Mouse (Mus musculus) kidney, adult 9 months (tissue): Measurements from ENCODE around the gene Lrrfip1.

ENCODE experiments used
- DNase-seq: peaks from one replicate; pipeline ENCODE4 v3.0.0; 2022

Lrrfip1 gene

GRCm38 (mm10) chr1:91059792-91060604 is 61.5 kb downstream of the Lrrfip1 start:
- no peak for DNase-seq

GRCm38 (mm10) chr1:91061105-91061504 is 62.6 kb downstream of the Lrrfip1 start:
- DNase-seq = no peak

GRCm38 (mm10) chr1:91062363-91062762 is 63.8 kb downstream of the Lrrfip1 start:
- peak; percentile 54 for DNase-seq

GRCm38 (mm10) chr1:91064053-91064452 is 65.5 kb downstream of the Lrrfip1 start:
- DNase-seq = no peak

- peak; percentile 54 for DNase-seq
Measured at GRCm38 (mm10) chr1:91064903-91065525, 66.5 kb downstream of the Lrrfip1 start.

DNA sequence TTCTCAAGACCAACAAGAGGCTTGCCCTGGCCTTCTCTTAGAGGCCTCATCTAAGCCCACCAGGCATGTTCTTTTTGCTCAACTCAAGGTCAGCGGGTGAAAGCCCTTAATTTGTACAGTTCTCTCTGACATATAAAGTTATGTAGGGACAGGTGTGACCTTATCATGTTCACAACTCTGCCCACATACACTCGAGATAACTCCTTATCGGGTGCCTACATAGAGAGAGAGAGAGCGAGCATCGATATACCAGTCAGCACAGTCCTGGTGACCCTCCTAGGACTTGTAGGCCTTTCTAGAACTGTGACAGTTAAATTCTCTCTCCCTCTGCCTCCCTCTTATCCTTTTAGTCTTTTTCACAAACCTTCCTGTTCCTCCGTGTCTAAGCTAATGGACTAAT is 67.5 kb downstream of the Lrrfip1 start:
- no peak for DNase-seq

DNA sequence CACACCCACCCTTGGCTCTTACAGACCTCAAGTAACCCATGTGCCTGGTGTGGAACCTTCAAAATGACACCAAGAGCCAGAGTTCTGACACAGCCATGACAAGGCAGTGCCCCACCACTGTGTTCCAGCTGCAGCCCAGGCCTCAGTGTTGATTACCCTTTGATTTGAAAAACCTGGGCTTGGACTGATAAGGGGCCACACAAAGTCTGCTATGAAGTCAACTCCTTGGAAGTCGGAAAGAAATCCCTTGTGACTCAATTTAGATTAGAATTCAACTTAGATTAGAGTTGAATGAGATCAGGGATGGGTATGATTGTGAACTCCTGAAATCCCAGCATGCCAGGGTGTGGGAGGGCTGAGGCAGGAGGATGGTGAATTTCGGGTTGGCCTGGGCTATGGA is 68.1 kb downstream of the Lrrfip1 start:
- no peak for DNase-seq

DNA sequence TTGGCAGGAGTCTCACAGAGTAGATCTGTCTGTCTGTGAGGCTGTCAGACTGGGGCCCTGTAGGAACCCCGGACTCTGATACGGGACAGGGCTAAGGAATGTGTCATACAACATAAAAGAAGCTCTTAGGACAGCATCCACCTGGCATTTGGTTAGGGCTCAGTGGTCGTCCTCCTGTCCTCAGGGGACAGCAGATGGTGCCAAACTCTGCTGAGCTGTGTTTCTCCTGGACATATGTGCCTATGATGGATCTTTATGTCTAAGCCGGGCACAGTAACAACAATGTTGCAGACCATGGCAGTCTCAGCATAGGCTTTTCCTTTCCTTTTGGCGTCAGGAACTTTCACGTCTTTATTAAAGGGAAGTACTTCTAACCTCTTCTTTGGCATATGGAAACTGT is 69.2 kb downstream of the Lrrfip1 start:
- DNase-seq = no peak

- no peak for DNase-seq
Measured at GRCm38 (mm10) chr1:91069575-91069974, 71.0 kb downstream of the Lrrfip1 start.

GRCm38 (mm10) chr1:91070547-91070946 is 72.0 kb downstream of the Lrrfip1 start:
- no peak for DNase-seq

DNA sequence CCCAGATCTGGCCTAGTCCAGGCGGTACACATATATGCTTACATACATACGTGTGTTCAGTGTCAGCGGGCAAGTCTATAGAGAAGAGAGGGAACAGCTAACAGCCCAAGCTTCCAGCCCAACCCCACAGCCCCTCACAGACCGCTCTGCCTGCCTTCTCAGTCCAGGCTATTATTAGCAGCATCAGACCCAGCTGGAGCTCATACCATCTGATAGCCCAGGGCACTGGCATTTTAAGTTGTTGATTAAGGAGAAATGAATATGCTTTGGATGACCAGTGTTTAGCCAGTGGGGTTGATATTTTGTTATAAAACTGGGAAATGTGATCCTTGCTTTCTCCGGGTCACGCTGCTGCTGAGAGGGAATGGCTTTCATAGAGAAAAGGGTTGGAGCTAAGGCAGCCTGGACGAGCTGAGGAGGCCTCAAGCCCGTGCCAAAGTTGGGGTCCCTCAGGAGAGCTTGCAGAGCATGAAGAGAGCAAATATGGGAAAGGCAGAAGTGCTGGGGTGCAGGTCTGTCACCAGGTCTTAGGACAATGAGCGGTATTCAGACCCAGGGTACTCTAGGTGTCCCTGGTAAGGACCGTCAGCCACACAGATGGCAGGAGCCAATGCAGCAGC is 73.2 kb downstream of the Lrrfip1 start:
- DNase-seq = no peak

DNA sequence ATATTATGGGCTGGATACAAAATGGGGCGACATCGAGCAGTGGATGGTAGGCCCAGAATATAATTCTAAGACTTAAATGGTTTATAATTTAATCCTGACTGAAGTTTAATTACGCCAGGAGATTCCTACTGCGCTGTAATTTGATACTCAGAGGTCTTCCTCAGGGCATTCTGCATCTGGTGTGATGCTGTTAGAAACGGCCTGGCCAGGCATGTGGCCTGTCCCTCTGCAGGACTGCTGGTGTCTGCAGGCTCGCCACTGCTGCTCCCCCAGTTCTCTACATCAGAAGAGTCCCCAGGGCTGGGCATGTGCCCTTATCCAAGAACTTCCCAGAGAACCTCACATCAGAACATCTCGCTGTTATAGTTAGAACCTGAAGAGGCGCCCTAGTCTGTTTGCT is 78.4 kb downstream of the Lrrfip1 start:
- DNase-seq = no peak

DNA sequence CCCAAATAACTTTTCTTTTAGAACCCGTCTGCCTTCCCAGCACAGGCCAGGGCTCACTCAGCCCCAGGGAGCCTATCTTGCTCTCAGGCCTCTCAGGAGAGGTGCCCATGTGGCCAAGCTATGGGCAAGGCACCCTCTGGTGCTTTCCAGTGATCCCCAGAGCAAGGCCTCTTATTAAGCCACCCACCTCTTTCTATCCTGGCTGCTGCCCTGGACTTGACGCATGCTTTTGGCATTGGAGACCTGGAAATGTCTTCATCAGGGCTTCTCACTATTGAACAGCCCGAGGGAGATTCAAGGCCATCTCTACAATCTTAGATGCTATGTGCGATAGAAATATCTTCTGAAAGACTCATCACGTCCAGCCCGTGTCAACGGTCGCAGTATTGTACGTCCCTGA is 78.9 kb downstream of the Lrrfip1 start:
- DNase-seq = no peak

DNA sequence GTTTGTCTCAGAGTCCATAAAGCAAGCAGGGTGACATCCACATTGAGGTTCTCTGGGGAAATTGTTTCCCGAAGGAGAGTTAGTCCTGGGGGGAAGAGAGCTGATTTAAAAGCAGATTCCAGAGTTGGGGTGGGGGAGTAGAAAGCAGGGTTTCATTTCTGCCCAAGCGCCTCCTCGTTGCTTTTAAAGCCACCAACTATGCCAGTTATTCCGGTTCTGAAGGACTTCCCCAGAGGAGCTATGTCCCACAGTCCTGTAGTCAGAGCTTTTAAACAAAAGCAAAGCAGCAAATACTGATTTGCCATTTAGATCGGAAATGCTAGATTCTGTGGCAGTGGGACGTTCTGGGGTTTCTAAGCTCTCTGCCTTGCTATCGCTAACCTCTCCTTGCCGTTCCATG is 79.4 kb downstream of the Lrrfip1 start:
- no peak for DNase-seq

DNA sequence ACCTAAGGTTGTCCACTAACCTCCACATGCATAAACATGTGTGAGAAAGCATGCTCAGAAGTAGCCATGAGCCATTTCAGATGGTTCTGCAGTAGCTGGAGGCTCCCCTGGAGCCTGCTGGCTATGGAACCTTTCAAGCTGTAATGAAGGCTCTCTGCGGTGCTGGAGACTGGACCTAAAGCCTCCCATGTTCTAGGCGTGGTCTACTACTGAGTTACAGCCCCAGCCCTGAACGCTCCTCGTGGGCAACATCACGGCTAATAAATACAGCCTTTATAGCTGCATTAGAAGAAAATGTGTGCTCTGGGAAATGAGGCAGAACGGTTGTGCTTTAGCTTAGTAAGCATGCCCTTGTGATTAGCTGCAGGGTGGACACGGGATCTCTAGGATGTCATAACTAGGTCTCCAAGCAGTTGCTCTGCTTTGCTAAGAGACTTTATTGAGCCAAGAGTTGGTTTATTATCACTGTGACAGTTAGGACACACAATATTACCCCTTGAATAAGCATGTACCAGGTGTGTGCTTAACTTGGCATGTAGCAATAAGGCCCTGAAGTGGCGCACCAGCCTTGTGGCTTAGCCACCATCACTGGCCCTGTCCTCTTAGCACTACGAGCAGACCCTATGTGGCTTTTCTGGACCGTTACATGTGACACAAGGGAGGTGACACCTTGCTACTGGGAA is 81.3 kb downstream of the Lrrfip1 start:
- DNase-seq = no peak

DNA sequence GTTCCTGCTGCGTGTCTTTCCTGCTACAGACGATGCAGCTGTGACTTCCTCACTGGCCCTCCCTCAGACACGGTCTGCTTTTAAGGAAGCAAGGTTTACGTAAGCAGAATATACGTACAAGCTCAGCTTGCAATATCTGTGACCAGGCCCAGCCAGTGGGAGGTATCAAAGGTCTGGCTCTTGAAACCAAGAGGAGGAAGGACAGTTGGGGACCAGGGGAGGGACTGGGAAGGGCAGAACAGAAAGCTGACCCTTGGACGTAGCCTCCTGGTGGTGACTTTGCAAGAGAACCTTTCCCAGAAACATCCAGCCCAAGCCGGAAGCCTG is 81.8 kb downstream of the Lrrfip1 start:
- DNase-seq = peak; percentile 35

DNA sequence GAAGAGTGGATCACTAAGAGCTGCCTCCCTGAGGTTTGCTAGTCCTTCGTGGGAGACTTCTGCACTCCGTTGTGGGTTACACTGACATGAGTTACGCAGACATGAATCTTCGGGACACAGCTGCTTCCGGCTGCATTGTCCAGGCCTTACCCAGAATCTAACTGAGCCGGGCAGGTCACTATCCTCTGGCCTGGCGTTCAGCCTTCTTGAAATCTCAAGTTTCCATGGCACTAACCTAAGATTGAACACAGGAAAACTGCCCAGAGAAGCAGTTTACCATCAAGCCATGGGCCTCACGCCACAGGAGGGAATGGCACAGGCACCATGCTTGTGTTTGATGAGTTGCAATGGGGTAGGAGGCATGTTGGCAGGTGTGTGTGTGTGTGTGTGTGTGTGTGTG is 85.8 kb downstream of the Lrrfip1 start:
- DNase-seq = no peak

- no peak for DNase-seq
Measured at GRCm38 (mm10) chr1:91085009-91085408, 86.5 kb downstream of the Lrrfip1 start.

- no peak for DNase-seq
Measured at GRCm38 (mm10) chr1:91085686-91086085, 87.1 kb downstream of the Lrrfip1 start.

DNA sequence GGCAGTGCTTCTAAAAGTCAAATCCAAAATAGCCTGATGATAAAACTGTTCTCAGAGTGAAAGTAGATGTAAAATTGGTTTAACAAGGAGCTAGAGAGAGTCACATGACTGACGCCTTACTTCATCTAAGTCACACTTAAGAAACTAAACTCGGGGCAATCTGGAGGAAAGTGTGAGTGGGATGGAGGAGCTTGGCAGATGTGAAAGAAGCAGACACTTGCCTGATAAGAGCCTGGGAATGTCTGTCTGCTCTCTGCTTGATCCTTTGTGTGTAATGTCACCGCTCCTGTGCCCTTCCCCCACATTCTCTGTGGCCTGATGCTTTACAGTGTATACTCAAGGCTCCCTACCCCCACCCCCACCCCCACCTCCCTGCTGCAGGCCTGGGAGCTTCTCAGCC is 87.8 kb downstream of the Lrrfip1 start:
- no peak for DNase-seq

DNA sequence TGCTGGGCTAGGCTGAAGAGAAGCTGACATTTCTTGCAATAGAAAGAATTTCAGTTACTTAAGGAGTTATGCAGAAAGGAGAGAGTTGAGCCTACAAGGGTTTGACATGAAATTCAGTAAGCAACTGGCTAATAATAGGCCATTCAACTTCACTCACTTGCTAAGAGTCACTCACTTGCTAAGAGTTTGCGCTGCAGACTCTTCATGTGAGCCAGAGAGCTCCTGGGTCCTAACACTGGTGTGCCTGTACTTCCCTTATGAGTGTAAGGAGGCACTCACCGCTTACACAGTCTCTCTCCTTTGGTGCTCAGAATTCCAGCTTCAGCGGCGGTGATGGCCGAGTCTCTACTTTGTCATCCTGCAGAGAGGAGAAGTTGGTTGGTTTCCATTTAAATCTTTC is 88.2 kb downstream of the Lrrfip1 start:
- DNase-seq = no peak

GRCm38 (mm10) chr1:91088027-91088426 is 89.5 kb downstream of the Lrrfip1 start:
- DNase-seq = no peak

DNA sequence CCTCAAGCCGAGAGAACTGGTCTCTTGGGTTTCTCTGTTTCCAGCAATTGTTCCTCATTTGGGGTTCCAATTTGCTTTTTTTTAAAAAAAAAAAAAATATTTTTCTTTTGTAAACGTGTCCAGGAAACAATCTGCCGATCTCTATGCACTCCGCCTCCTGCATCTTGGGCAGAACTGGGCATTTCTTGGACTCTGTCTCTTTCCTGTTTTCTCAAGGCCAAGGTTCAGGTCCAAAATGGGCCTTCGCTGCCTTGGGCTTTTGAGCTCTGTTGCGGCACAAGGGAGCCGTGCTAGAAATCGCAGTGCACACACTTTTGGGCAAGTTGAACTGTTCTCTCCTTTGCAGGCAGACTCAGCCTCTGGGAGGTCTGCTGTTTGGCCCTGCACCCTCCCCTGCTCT is 90.4 kb downstream of the Lrrfip1 start:
- peak; percentile 47 for DNase-seq

- no peak for DNase-seq
Measured at GRCm38 (mm10) chr1:91090456-91090855, 91.9 kb downstream of the Lrrfip1 start.
